Mouse (Mus musculus) layer of hippocampus, adult 18-20 months (tissue): ENCODE results near the gene Paxx. TPM values are rescaled to one million over a fixed set of nuclear protein-coding genes. Genes with fewer than 3 reads are reported as not detected.

Source experiments
- DNase-seq, 2 experiments: peaks; one replicate each; pipeline ENCODE4 v3.0.0; 2022; ENCODE audit warnings: low spot score in 2 of 2
- long read RNA-seq: library from polyadenylated mRNA; stranded (forward); transcript quantifications from one replicate; pipeline ENCODE4 v2.0.0, GENCODE M21; 2021
- total RNA-seq, 2 experiments: library from RNA; stranded (reverse); gene quantifications; 2 replicates each; pipeline ENCODE4 v1.2.3; 2021

Gene Paxx
- 10 to 100 TPM; 56.7 to 61.3 TPM for total RNA-seq
- long read RNA-seq, transcript Paxx-204 (6 exons, 917 nt): major isoform, 10 of 26 reads
- long read RNA-seq, partial matches to known transcripts: 1 of 26 reads
- long read RNA-seq, other reads (novel, unspliced or antisense): 13 of 26 reads

GRCm38 (mm10) chr2:25460551-25461309 lies at the start of gene Paxx:
Gene Paxx, minus strand, starts transcription at chr2:25461094.
- peak; percentile 89 to 95 for DNase-seq

- DNase-seq: no peak
Observed at GRCm38 (mm10) chr2:25509912-25510311, 49.0 kb upstream of the Paxx start.

GRCm38 (mm10) chr2:25506964-25507363 lies 46.1 kb upstream of the Paxx start:
- no peak for DNase-seq

- no peak for DNase-seq
Observed at GRCm38 (mm10) chr2:25505860-25506259, 45.0 kb upstream of the Paxx start.

GRCm38 (mm10) chr2:25505000-25505399 lies 44.1 kb upstream of the Paxx start:
- no peak for DNase-seq

GRCm38 (mm10) chr2:25504538-25504937 lies 43.6 kb upstream of the Paxx start:
- DNase-seq: no peak

- no peak for DNase-seq
Observed at GRCm38 (mm10) chr2:25502726-25503125, 41.8 kb upstream of the Paxx start.

GRCm38 (mm10) chr2:25501593-25502486 lies 40.9 kb upstream of the Paxx start, which contains the start of gene C8g:
Gene C8g, minus strand, starts transcription at chr2:25501719.
- DNase-seq: no peak

- DNase-seq: peak; percentile 69 to 90
Observed at GRCm38 (mm10) chr2:25500576-25501405, 39.9 kb upstream of the Paxx start, which contains the start of gene Fbxw5. Gene Fbxw5, plus strand, starts transcription at chr2:25500750.

- DNase-seq: peak in 1 of 2 experiments; percentile 26
Observed at GRCm38 (mm10) chr2:25500071-25500575, 39.2 kb upstream of the Paxx start.

- DNase-seq: no peak
Observed at GRCm38 (mm10) chr2:25498622-25499478, 38.0 kb upstream of the Paxx start.

- no peak for DNase-seq
Observed at GRCm38 (mm10) chr2:25497846-25498575, 37.1 kb upstream of the Paxx start.

- peak in 1 of 2 experiments; percentile 47 for DNase-seq
Observed at GRCm38 (mm10) chr2:25496462-25496861, 35.6 kb upstream of the Paxx start.

- DNase-seq: no peak
Observed at GRCm38 (mm10) chr2:25493476-25493961, 32.6 kb upstream of the Paxx start, which contains the start of gene Lcn12. Gene Lcn12, minus strand, starts transcription at chr2:25493911.

- no peak for DNase-seq
Observed at GRCm38 (mm10) chr2:25492988-25493387, 32.1 kb upstream of the Paxx start.

GRCm38 (mm10) chr2:25488671-25489068 lies 27.8 kb upstream of the Paxx start:
- no peak for DNase-seq

- DNase-seq: no peak
Observed at GRCm38 (mm10) chr2:25487965-25488670, 27.2 kb upstream of the Paxx start.
